Mouse (Mus musculus): Measurements from ENCODE around the gene Rdh8.

Rdh8 gene

DNA sequence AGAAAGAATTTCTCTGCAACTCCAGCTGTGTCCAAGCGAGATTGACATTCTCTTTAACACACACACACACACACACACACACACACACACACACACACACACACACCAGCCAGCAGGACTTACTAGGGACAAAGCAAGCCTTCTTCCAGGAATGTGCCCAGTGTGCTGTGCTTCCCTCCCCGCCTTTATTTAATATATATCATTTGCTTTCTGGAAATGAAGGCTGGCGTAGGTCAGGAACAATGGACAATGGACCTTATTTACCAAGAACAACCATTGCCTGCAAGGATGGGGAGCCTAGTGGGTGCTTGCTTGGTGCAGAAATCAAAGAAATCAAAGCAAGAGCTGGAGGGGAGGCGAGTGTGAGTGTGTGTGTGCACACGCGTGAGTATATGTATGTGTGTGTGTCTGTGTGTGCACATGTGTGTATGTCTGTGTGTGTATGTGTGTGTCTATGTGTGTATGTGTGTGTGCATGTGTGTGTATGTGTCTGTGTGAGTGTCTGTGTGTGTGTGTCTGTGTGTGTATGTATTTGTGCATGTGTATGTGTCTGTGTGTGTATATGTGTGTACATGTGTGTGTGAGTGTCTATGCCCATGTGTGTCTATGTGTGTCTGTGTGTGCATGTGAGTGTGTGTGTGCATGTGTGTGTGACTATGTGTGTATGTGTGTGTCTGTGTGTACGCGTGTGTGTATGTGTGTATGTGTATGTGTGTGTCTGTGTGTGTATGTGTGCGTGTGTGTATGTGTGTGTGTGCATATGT lies 19.1 kb downstream of the Rdh8 start:
- no peak for DNase-seq

GRCm38 (mm10) chr9:20838931-20839330 lies 20.6 kb downstream of the Rdh8 start:
- DNase-seq = peak; percentile 4

DNA sequence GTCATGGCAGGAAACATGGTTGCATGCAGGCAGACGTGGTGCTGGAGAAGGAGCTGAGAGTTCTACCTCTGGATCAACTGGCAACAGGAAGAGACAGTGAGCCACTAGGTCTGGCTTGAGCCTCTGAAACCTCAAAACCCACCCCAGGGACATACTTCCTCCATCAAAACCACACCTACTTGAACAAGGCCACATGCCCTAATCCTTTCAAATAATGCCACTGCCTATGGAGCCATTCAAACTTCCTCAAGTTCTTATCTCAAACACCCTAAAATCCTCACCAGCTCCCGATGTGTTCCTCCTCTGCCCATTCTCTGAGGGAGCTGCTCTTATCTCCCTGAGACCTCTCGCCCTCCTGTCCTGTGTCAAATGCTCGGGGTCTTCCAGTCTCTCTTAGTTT lies 23.9 kb downstream of the Rdh8 start:
- DNase-seq = no peak

DNA sequence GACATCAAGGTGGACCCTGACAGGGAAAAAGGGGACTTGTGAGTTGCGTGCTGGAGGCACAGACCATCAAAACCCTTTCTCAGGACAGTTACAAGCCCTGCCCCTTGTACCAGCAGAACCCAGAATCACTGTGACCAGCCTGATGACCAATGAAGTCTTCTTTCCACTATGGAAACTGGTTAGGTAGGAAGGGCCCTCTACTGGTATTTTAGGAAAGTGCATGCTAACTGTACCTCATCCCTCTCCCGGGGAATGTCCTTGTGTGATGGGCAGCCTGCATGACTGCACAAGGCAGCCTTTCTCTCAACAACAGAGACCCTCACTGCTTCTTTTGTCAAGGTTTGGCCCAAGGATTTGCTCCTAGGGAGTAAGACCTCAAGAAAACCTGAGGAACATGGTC lies 24.4 kb downstream of the Rdh8 start:
- DNase-seq = no peak

DNA sequence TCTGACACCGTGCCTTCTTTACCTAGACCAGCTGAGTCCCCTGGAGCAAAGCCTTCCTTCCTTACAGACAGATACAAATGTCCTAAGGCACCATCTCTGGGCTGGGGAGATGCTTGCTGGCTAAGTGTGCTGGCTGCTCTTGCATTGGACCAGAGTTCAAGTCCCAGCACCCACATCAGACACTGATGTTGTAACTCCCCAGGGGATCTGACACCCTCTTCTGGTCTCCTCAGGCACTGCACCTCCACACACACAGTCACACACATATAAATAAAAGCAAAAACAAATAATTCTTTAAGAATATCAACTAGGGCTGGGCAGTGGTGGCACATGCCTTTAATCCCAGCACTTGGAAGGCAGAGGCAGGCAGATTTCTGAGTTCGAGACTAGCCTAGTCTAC lies 31.9 kb downstream of the Rdh8 start:
- DNase-seq = no peak

GRCm38 (mm10) chr9:20857131-20857530 lies 38.8 kb downstream of the Rdh8 start:
- DNase-seq = no peak

GRCm38 (mm10) chr9:20859926-20860325 lies 41.6 kb downstream of the Rdh8 start:
- DNase-seq = no peak

DNA sequence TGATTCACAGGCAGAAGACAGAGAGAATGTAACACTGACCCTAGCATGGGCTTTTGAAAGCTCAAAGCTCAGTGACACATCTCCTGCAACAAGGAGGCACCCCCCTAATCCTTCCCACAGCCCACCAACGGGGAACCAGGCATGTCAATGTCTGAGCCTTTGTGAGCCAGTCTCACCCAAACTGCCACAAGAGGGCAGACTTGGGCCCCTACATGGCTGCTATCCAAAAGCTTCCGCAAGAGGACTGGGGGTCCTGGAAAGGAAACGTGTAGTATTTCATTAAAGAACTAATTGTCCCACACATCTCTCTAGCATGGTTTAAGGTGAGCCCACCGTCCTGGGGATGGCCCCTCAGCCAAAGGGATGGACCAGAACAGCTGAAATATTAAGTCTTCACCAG lies 43.5 kb downstream of the Rdh8 start:
- no peak for DNase-seq

DNA sequence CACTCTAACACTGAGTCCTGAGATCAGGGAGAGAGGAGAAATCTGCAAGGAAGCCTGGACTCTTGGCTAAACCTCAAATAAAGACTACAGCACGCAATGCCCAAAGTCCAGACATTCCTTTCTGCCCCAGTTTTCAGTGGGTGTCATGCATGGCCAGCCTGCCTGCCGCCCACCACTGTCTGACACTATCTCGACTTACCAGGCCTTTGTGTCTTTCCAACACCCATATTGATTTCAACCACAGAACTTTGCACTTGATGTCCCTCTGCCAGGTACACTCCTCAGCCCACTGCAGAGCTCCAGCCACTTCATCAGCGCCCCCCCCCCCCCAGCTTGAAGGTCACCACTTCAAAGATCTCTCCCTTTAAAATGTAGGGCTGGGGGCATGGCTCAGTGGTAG lies 43.9 kb downstream of the Rdh8 start:
- no peak for DNase-seq

- DNase-seq = no peak
These were observed 48.6 kb downstream of the Rdh8 start for GRCm38 (mm10) chr9:20866879-20867278.

- DNase-seq = peak; percentile 70
These were observed 50.2 kb downstream of the Rdh8 start, which contains the start of gene A230050P20Rik for GRCm38 (mm10) chr9:20868448-20869001. TSS of gene A230050P20Rik (plus strand) at chr9:20868642.

DNA sequence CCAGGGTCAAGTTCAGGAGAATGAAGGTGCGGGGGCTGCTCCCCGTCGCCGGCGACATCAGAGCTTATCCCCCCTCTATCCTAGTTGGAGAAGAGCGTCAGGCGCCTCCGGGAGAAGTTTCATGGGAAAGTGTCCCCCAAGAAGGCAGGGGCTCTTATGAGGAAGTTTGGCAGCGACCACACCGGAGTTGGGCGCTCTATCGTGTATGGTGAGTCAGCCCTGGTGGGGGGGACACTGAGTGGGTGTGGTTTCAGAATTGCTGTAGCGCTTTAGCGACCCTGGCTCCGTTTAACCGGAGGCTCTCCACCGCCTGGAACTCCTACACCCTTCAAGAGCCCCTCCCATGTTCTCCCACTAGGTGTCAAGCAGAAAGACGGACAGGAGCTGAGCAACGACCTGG lies 50.9 kb downstream of the Rdh8 start:
- DNase-seq = no peak

DNA sequence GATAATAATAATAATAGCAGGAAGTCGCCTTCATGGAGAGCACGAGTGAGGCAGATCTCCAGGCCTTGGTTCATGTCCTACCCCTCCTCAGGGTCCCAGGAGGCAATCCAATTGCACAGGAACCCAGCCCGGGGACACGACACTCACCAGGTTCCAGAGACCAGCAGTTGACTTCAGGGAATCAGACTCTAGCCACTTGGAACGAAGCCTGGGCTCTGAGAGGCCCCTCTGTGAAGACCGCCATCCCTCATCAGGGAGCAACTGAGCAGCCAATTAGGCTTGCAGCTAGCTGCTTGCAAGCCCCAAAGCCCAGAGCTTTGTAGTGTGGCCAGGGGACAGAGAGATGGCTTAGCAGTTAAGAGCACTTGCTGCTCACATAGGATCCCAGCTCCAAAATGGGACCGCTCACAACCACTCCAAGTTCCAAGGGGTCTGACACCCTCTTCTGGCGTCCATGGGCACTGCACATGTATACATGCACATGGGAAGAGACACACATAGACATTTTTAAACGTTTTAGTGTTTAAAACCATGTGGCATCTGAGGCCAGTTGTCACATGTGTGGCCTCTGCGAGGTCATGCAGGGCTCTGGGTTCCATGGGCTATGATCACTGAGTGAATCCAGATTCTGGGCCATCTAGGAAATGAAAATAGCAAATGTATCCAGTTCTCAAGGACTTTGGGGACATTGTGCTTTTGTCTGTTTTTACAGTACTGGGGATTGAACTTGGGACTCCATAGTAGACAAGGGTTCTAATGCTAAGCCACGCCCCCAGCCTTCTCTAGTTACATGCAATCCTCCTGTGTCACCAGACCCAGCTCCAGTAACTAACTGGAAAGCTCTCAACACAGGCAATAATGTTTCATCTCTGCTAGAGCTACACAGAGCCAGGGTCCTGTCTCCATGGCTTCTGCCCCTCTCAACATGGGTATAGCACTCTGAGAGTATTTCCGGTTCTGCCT lies 52.2 kb downstream of the Rdh8 start:
- no peak for DNase-seq

DNA sequence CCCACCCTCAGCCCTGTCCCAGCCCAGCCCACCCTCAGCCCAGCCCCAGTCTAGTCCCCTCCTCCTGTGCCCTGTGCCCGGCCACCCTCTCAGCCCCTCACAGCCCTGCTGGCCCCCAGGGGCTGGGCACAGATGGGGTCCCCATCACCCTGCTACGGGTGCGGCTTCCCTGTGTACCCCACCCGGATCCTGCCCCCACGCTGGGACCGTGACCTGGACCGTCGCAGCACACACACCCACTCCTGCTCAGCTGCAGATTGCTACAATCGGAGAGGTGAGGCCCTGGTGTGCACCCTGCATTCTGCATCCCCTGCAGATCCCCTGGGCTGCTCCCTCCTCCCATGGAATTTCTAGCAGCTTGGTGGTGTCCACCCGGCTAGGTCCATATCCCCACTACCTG lies 54.7 kb downstream of the Rdh8 start:
- DNase-seq = no peak

DNA sequence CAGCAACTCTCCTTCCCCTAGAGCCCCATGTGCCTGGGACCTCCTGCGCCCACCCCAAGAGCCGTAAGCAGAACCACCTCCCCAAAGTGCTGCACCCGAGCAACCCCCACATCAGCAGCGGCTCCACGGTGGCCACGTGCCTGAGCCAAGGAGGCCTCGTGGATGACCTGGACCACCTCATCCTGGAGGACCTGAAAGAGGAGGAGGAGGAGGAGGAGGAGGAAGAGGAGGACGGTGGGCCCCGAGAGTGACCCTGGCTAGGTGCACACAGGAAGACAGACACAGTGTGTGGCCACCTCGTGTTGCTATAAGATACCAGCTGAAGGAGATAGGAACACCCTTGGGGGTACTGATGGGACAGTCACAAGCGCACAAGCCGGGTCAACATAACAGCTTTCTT lies 55.2 kb downstream of the Rdh8 start:
- DNase-seq = no peak

GRCm38 (mm10) chr9:20875021-20875790 lies 56.9 kb downstream of the Rdh8 start:
- DNase-seq = no peak

All from cerebellum, adult 11 months (tissue).